17 mouse cellular contexts compared by ENCODE assay signal in the genomic region with DNA sequence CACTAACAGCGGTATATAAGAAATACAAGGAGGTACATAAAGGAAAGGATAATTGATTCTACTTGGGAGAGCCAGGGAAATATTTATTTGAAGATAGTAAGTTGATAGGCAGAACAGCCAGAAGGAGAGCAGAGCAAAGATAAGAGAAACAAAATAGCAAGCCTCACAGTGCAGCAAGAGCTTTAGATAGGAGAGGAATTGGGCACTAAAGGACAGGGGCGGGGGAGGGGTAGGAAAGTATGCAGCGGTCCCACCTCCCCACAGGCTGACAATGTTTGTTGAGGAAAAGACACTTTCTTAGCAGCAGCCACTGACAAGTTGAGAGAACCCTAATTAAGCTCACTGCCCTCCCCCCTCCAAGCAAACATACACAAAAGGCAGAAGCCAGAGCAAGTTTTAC.
A peak's percentile ranks its signal among the peaks of the same experiment; 100 is the strongest.
DNase-seq lines count a peak whose midpoint lies in the region; ATAC-seq and TF ChIP-seq lines count a peak whose summit lies in the region.
"Had no signal": no experiment of that assay in that cellular context is flagged by ENCODE, and none has a peak within 500 bp of the region (broad histone marks: within the 10 kb centered on the region; RNA-seq: fewer than 3 reads in every experiment).

No protein-coding gene starts in this region.

- H3K36me3 ChIP-seq in heart, embryonic 13.5 days: peaks cover 21% of the 10 kb centered on the region
- no peaks in the 10 kb centered on the region for H3K36me3 ChIP-seq in liver, embryonic 14.5 days (replicated peaks; ENCODE audit: control insufficient read depth, insufficient read depth, low read depth)
- no peaks in the 10 kb centered on the region for H3K36me3 ChIP-seq in kidney, adult 2 months (ENCODE audit: control insufficient read depth, insufficient read depth, low read length)
- H3K36me3 ChIP-seq: neural tube, embryonic 15.5 days had no signal

- 12% methylated on average over 3 of the region's 3 CpGs for WGBS in heart, embryonic 13.5 days
- 42% methylated on average over 3 of the region's 3 CpGs for WGBS in liver, embryonic 14.5 days (ENCODE audit: insufficient replicate concordance)
- WGBS in kidney, adult 2 months: 80% methylated on average over 3 of the region's 3 CpGs

- TF ChIP-seq POLR2A in brain, embryonic 14.5 days (IDR thresholded peaks at IDR 0.05; ENCODE audit: borderline replicate concordance, extremely low read depth, insufficient read depth, insufficient read length, poor library complexity, severe bottlenecking): no peak
- TF ChIP-seq POLR2A in kidney, adult 2 months (IDR thresholded peaks at IDR 0.05; ENCODE audit: low read depth, low read length): no peak

- intact Hi-C loops in heart, postnatal 36 days (cut with DNase I): no loop called here

- H3K4me1 ChIP-seq in heart, embryonic 13.5 days: peaks cover 64% of the 10 kb centered on the region
- H3K4me1 ChIP-seq in liver, embryonic 14.5 days (replicated peaks; ENCODE audit: control insufficient read depth in 2 of 2, insufficient read depth in 2 of 2, low read length in 1 of 2): peaks cover 3 to 20% of the 10 kb centered on the region in 2 experiments; a peak in 3 of 4 replicates
- H3K4me1 ChIP-seq in kidney, adult 2 months (ENCODE audit: control insufficient read depth, insufficient read depth, low read length): no peaks in the 10 kb centered on the region
- H3K4me1 ChIP-seq: neural tube, embryonic 15.5 days had no signal

- H3K27ac ChIP-seq in heart, embryonic 13.5 days (replicated peaks): peak overlapping the region; percentile 84
- no peak overlapping the region for H3K27ac ChIP-seq in liver, embryonic 14.5 days
- no peak overlapping the region for H3K27ac ChIP-seq in kidney, adult 2 months (ENCODE audit: insufficient read depth, low read depth, low read length)
- H3K27ac ChIP-seq: forebrain, embryonic 10.5 days; neural tube, embryonic 15.5 days had no signal

- peak overlapping the region; percentile 46 for H3K4me2 ChIP-seq in heart, embryonic 13.5 days
- no peak overlapping the region for H3K4me2 ChIP-seq in liver, embryonic 14.5 days (ENCODE audit: low read depth)
- H3K4me2 ChIP-seq: neural tube, embryonic 15.5 days had no signal

- no peaks in the 10 kb centered on the region for H3K9me3 ChIP-seq in heart, embryonic 13.5 days
- H3K9me3 ChIP-seq in liver, embryonic 14.5 days (ENCODE audit: control insufficient read depth, low read length): no peaks in the 10 kb centered on the region
- H3K9me3 ChIP-seq: forebrain, embryonic 10.5 days; neural tube, embryonic 15.5 days had no signal

- no peak for DNase-seq in heart, postnatal 36 days
- peak; percentile 35 for DNase-seq in Muller cell, postnatal 12 days (ENCODE audit: inconsistent ontology term)
- peak; percentile 22 for DNase-seq in brain, embryonic 14.5 days (ENCODE audit: low read depth)
- DNase-seq in liver, embryonic 14.5 days (ENCODE audit: low read depth in 3 of 3, low spot score in 3 of 3): no peak
- DNase-seq in kidney, adult 2 months: no peak
- DNase-seq: adrenal gland, adult 8-10 months; cerebellum, adult 11-12 months; cerebellum, postnatal 36 days; kidney, adult 9 months; kidney, postnatal 36 days; thymus, postnatal 36 days had no signal

- peak overlapping the region; percentile 44 for H3K9ac ChIP-seq in heart, embryonic 13.5 days
- H3K9ac ChIP-seq in liver, embryonic 14.5 days (replicated peaks): peak overlapping the region; percentile 37; the same call in 1 of the 2 replicates
- H3K9ac ChIP-seq: neural tube, embryonic 15.5 days had no signal

- H3K27me3 ChIP-seq in heart, embryonic 13.5 days (replicated peaks): no peaks in the 10 kb centered on the region
- no peaks in the 10 kb centered on the region for H3K27me3 ChIP-seq in liver, embryonic 14.5 days (ENCODE audit: control insufficient read depth, insufficient read depth, low read length)
- H3K27me3 ChIP-seq in kidney, adult 2 months (replicated peaks; ENCODE audit: control insufficient read depth, insufficient read depth, low read length): no peaks in the 10 kb centered on the region
- H3K27me3 ChIP-seq: neural tube, embryonic 15.5 days had no signal

- peak; percentile 15; the same call in 1 of the 2 replicates for TF ChIP-seq EP300 in liver, embryonic 14.5 days (IDR thresholded peaks at IDR 0.05; ENCODE audit: low read depth)

- no peak for ATAC-seq in heart, embryonic 13.5 days (ENCODE audit: extremely low read depth, insufficient number of reproducible peaks, low FRiP score, low TSS enrichment)
- ATAC-seq in liver, embryonic 14.5 days (ENCODE audit: insufficient read depth): peak; percentile 43; the same call in 1 of the 2 replicates
- ATAC-seq in activated CD4-positive, CD25-positive, alpha-beta regulatory T cell, adult 4 months: no peak
- ATAC-seq: lung, postnatal 0 days had no signal

- no peak overlapping the region for H3K4me3 ChIP-seq in heart, embryonic 13.5 days
- H3K4me3 ChIP-seq in liver, embryonic 14.5 days (ENCODE audit: insufficient read depth in 1 of 2, low read depth in 2 of 2, low read length in 2 of 2): no peak overlapping the region
- no peak overlapping the region for H3K4me3 ChIP-seq in kidney, adult 2 months (ENCODE audit: insufficient read depth, low read depth, low read length)
- H3K4me3 ChIP-seq: forebrain, embryonic 10.5 days; myocyte; neural tube, embryonic 15.5 days had no signal

- no peak for TF ChIP-seq CTCF in brain, embryonic 14.5 days (IDR thresholded peaks at IDR 0.05; ENCODE audit: borderline replicate concordance, extremely low read depth, insufficient read depth, insufficient read length)
- TF ChIP-seq CTCF in liver, embryonic 14.5 days (IDR thresholded peaks at IDR 0.05; ENCODE audit: low read depth): no peak
- no peak for TF ChIP-seq CTCF in kidney, adult 2 months (conservative IDR thresholded peaks at IDR 0.05; ENCODE audit: insufficient read depth, insufficient read length, low read depth, low read length)

Comparison
In these comparisons a context has a peak if more than half of its experiments do, and no peak if none do; other contexts are left out.
1. DNase-seq: peak in Muller cell, postnatal 12 days (single experiment) and brain, embryonic 14.5 days (single experiment); none in heart, postnatal 36 days (0 of 2), liver, embryonic 14.5 days (0 of 3) and kidney, adult 2 months (single experiment).